Mouse (Mus musculus) stomach, embryonic 16.5 days (tissue): ENCODE results near the gene Odf3l2. TPM values are rescaled to one million over a fixed set of nuclear protein-coding genes. Genes with fewer than 3 reads are reported as not detected.
A peak's percentile ranks its signal among the peaks of the same experiment; 100 is the strongest.

Source experiments
- ATAC-seq: fragments of 200-750 bp; cut with Nextera tagmentation; 2 replicates; pipeline ENCODE4 v1.8.0; 2017; ENCODE audit warnings: moderate number of reproducible peaks, moderate TSS enrichment; ENCODE audit not compliant: insufficient read depth, low FRiP score
- H3K27ac ChIP-seq: fragments of 300-500 bp; sonication (generic); 2 replicates; pipeline ENCODE4 v1.5.1; 2014; ENCODE audit warnings: low read length
- H3K27me3 ChIP-seq: fragments of 300-500 bp; sonication (generic); 2 replicates; pipeline ENCODE4 v1.6.1; 2014; ENCODE audit warnings: low read length, control low read depth, mixed read lengths; ENCODE audit not compliant: control insufficient read depth, insufficient read depth
- H3K36me3 ChIP-seq: fragments of 300-500 bp; sonication (generic); 2 replicates; pipeline ENCODE4 v1.6.1; 2014; ENCODE audit warnings: low read length; ENCODE audit not compliant: control insufficient read depth, insufficient read depth
- H3K4me1 ChIP-seq: fragments of 300-500 bp; sonication (generic); 2 replicates; pipeline ENCODE4 v1.6.1; 2014; ENCODE audit warnings: low read length, control low read depth, mixed read lengths; ENCODE audit not compliant: control insufficient read depth, insufficient read depth
- H3K4me2 ChIP-seq: fragments of 300-500 bp; sonication (generic); 2 replicates; pipeline ENCODE4 v1.6.1; 2014; ENCODE audit warnings: low read depth, low read length, mixed read lengths
- H3K4me3 ChIP-seq: fragments of 300-500 bp; sonication (generic); replicated peaks from 2 replicates; pipeline ENCODE4 v1.5.1; 2014; ENCODE audit warnings: mild to moderate bottlenecking, low read length
- H3K9ac ChIP-seq: fragments of 300-500 bp; sonication (generic); 2 replicates; pipeline ENCODE4 v1.6.1; 2014; ENCODE audit warnings: low read length
- H3K9me3 ChIP-seq: fragments of 300-500 bp; sonication (generic); replicated peaks from 2 replicates; pipeline ENCODE4 v1.6.1; 2016; ENCODE audit warnings: low read length, control low read depth; ENCODE audit not compliant: control insufficient read depth
- WGBS: fragments of 180-500 bp; shearing (Covaris S2); extraction: QIAGEN DNeasy Blood & Tissue Kit; methylation state at CpG from one replicate; pipeline ENCODE4 v1.1.7; 2014; 5-methylcytosine and 5-hydroxymethylcytosine counted together
- polyA plus RNA-seq: library from polyadenylated mRNA; unstranded; fragments of >200 nt; fragmentation: Nextera tagmentation; extraction: Ambion mirVana; gene quantifications from 2 replicates; pipeline ENCODE4 v1.2.1, GENCODE M21; 2015

Odf3l2 gene
- polyA plus RNA-seq, 1 experiment from 2014 or later, result not detected

- Histone ChIP-seq H3K9me3 (no peaks in the 10 kb centered on the region), H3K9ac (peak within 1 kb of the TSS; percentile 83), H3K27ac (peak within 1 kb of the TSS; percentile 18; the same call in 1 of the 2 replicates), H3K4me2 (peak within 1 kb of the TSS; percentile 84), H3K4me3 (peak within 1 kb of the TSS; percentile 71), H3K36me3 (no peaks in the 10 kb centered on the region), H3K4me1 (peaks cover 10% of the 10 kb centered on the region), H3K27me3 (peaks cover 7% of the 10 kb centered on the region)
- ATAC-seq, result peak; percentile 72
- WGBS, result under 1% methylated on average over 100 of the region's 116 CpGs
These were observed 8.1 kb downstream of the Odf3l2 start, which contains the start of gene Shc2 for GRCm38 (mm10) chr10:79637128-79638110. Shc2 (minus strand) TSS chr10:79637918.

- Histone ChIP-seq H3K9me3 (no peaks in the 10 kb centered on the region), H3K36me3 (no peaks in the 10 kb centered on the region), H3K4me2 (0 out of 2 replicates have a peak overlapping the region, but pooled peaks have one; percentile 84), H3K4me3 (no peak overlapping the region), H3K27ac (no peak overlapping the region), H3K27me3 (peaks cover 7% of the 10 kb centered on the region), H3K4me1 (peaks cover 10% of the 10 kb centered on the region), H3K9ac (no peak overlapping the region)
- ATAC-seq, result no peak
- 84% methylated on average over 8 of the region's 8 CpGs for WGBS
These were observed 9.3 kb downstream of the Odf3l2 start for GRCm38 (mm10) chr10:79636287-79636686.

- Histone ChIP-seq H3K4me2 (no peak overlapping the region), H3K9ac (no peak overlapping the region), H3K4me1 (peaks cover 3% of the 10 kb centered on the region; the same call in 1 of the 2 replicates), H3K27me3 (peaks cover 4% of the 10 kb centered on the region; the same call in 1 of the 2 replicates), H3K9me3 (no peaks in the 10 kb centered on the region), H3K4me3 (no peak overlapping the region), H3K36me3 (no peaks in the 10 kb centered on the region), H3K27ac (no peak overlapping the region)
- ATAC-seq, result no peak
- WGBS, result 78% methylated on average over 17 of the region's 17 CpGs
These were observed 12.3 kb downstream of the Odf3l2 start for GRCm38 (mm10) chr10:79633006-79633777.

GRCm38 (mm10) chr10:79631432-79631831 lies 14.1 kb downstream of the Odf3l2 start:
- Histone ChIP-seq H3K4me1 (no peaks in the 10 kb centered on the region), H3K4me2 (no peak overlapping the region), H3K27me3 (no peaks in the 10 kb centered on the region), H3K4me3 (no peak overlapping the region), H3K9ac (no peak overlapping the region), H3K27ac (no peak overlapping the region), H3K9me3 (no peaks in the 10 kb centered on the region), H3K36me3 (no peaks in the 10 kb centered on the region)
- no peak for ATAC-seq
- WGBS, result 80% methylated on average over 4 of the region's 4 CpGs

GRCm38 (mm10) chr10:79628377-79628776 lies 17.2 kb downstream of the Odf3l2 start:
- Histone ChIP-seq H3K9me3 (no peaks in the 10 kb centered on the region), H3K4me1 (no peaks in the 10 kb centered on the region), H3K27ac (no peak overlapping the region), H3K4me3 (no peak overlapping the region), H3K36me3 (no peaks in the 10 kb centered on the region), H3K9ac (no peak overlapping the region), H3K27me3 (no peaks in the 10 kb centered on the region), H3K4me2 (no peak overlapping the region)
- no peak for ATAC-seq
- WGBS, result 88% methylated on average over 5 of the region's 5 CpGs

- no peaks in the 10 kb centered on the region for H3K9me3 ChIP-seq
- H3K27ac ChIP-seq, result no peak overlapping the region
- no peaks in the 10 kb centered on the region for H3K4me1 ChIP-seq
- no peak for ATAC-seq
- H3K36me3 ChIP-seq, result no peaks in the 10 kb centered on the region
- H3K9ac ChIP-seq, result no peak overlapping the region
- no peak overlapping the region for H3K4me2 ChIP-seq
- H3K27me3 ChIP-seq, result no peaks in the 10 kb centered on the region
- 80% methylated on average over 10 of the region's 10 CpGs for WGBS
- H3K4me3 ChIP-seq, result no peak overlapping the region
These were observed 19.4 kb downstream of the Odf3l2 start for GRCm38 (mm10) chr10:79626156-79626555.

- Histone ChIP-seq H3K27me3 (no peaks in the 10 kb centered on the region), H3K4me3 (no peak overlapping the region), H3K27ac (no peak overlapping the region), H3K4me1 (no peaks in the 10 kb centered on the region), H3K9me3 (no peaks in the 10 kb centered on the region), H3K36me3 (no peaks in the 10 kb centered on the region), H3K9ac (no peak overlapping the region), H3K4me2 (no peak overlapping the region)
- ATAC-seq, result no peak
- WGBS, result 69% methylated on average over 9 of the region's 9 CpGs
These were observed 20.1 kb downstream of the Odf3l2 start for GRCm38 (mm10) chr10:79625398-79625797.

GRCm38 (mm10) chr10:79623950-79624349 lies 21.6 kb downstream of the Odf3l2 start:
- WGBS, result 68% methylated on average over 12 of the region's 12 CpGs
- no peak overlapping the region for H3K9ac ChIP-seq
- H3K27ac ChIP-seq, result no peak overlapping the region
- H3K4me1 ChIP-seq, result no peaks in the 10 kb centered on the region
- H3K4me3 ChIP-seq, result no peak overlapping the region
- no peaks in the 10 kb centered on the region for H3K27me3 ChIP-seq
- no peaks in the 10 kb centered on the region for H3K9me3 ChIP-seq
- ATAC-seq, result no peak
- no peaks in the 10 kb centered on the region for H3K36me3 ChIP-seq
- no peak overlapping the region for H3K4me2 ChIP-seq

GRCm38 (mm10) chr10:79616376-79616775 lies 29.2 kb downstream of the Odf3l2 start:
- Histone ChIP-seq H3K36me3 (no peaks in the 10 kb centered on the region), H3K9ac (no peak overlapping the region), H3K4me1 (peaks cover 6% of the 10 kb centered on the region; the same call in 1 of the 2 replicates), H3K27me3 (peaks cover 22% of the 10 kb centered on the region), H3K9me3 (no peaks in the 10 kb centered on the region), H3K4me3 (no peak overlapping the region), H3K4me2 (no peak overlapping the region), H3K27ac (no peak overlapping the region)
- 86% methylated on average over 5 of the region's 5 CpGs for WGBS
- ATAC-seq, result no peak
